Mouse (Mus musculus) erythroblast, embryonic 14.5 days (primary cell): Measurements from ENCODE around the gene Apip.

Experiments used
- GATA1 ChIP-seq: IDR thresholded peaks from 2 replicates; pipeline ENCODE4 v1.6.1; 2012; ENCODE audit warnings: low read length, inconsistent platforms, mixed read lengths
- TAL1 ChIP-seq: IDR thresholded peaks from 3 replicates; pipeline ENCODE4 v1.6.1; 2012; ENCODE audit warnings: low read length, inconsistent platforms, mixed read lengths

- TF ChIP-seq GATA1 (no peak), TAL1 (no peak)
Observed at GRCm38 (mm10) chr2:103070586-103070985, 2.9 kb upstream of the Apip start.
